Mouse (Mus musculus) olfactory bulb, adult 2 months (tissue): ENCODE data around the gene Mrpl20. TPM values are rescaled to one million over a fixed set of nuclear protein-coding genes. Genes with fewer than 3 reads are reported as not detected.

Experiments
- H3K27ac ChIP-seq: fragments of 200-500 bp; 2 replicates; pipeline ENCODE4 v1.5.1; 2012; ENCODE audit warnings: low read depth, low read length; ENCODE audit not compliant: insufficient read depth
- H3K4me1 ChIP-seq: fragments of 200-500 bp; 2 replicates; pipeline ENCODE4 v1.6.1; 2012; ENCODE audit warnings: low read length; ENCODE audit not compliant: control insufficient read depth, insufficient read depth
- H3K4me3 ChIP-seq: fragments of 200-500 bp; 2 replicates; pipeline ENCODE4 v1.5.1; 2012; ENCODE audit warnings: mild to moderate bottlenecking, low read depth, low read length, moderate library complexity; ENCODE audit not compliant: insufficient read depth
- CTCF ChIP-seq: fragments of 200-500 bp; IDR thresholded peaks from 2 replicates; pipeline ENCODE4 v1.5.1; 2012; ENCODE audit warnings: low read depth, mild to moderate bottlenecking, low read length, moderate library complexity; ENCODE audit not compliant: insufficient read depth
- POLR2A ChIP-seq: fragments of 200-500 bp; IDR thresholded peaks from 2 replicates; pipeline ENCODE4 v1.6.1; 2012; ENCODE audit warnings: mild to moderate bottlenecking, low read depth, low read length, moderate library complexity; ENCODE audit not compliant: insufficient read depth
- WGBS: fragments of 180-500 bp; shearing (Covaris S2); methylation state at CpG from one replicate; pipeline ENCODE4 v1.1.7; 2018; 5-methylcytosine and 5-hydroxymethylcytosine counted together
- polyA plus RNA-seq: library from polyadenylated mRNA; stranded (reverse); fragments of >200 nt; gene quantifications from 2 replicates; pipeline ENCODE4 v1.2.4, GENCODE M21; 2012; ENCODE audit warnings: low replicate concordance; ENCODE audit not compliant: missing spikeins, insufficient read depth, insufficient read length

The Mrpl20 gene
- polyA plus RNA-seq, 1 experiment = not detected

DNA sequence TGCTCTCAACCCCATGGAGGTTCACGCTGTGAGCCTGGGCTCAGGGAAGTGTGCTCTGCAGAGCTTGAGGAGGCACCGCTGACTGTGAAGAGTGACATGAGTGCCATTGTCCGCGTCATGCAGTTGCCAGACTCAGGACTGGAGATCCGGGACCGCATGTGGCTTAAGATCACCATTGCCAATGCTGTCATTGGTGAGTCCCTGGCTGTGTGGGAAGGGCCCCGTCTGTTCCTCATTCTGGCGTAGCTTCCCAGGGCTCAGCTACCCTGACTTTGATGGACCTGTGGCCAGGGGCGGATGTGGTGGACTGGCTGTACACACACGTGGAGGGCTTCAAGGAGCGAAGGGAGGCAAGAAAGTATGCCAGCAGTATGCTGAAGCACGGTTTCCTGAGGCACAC, 53.4 kb downstream of the Mrpl20 start:
- Histone ChIP-seq H3K4me1 (0 out of 2 replicates have a peak, but pooled peaks cover 12% of the 10 kb centered on the region), H3K27ac (no peak overlapping the region), H3K4me3 (no peak overlapping the region)
- no peak for TF ChIP-seq POLR2A
- TF ChIP-seq CTCF = no peak
- 92% methylated on average over 12 of the region's 12 CpGs for WGBS

DNA sequence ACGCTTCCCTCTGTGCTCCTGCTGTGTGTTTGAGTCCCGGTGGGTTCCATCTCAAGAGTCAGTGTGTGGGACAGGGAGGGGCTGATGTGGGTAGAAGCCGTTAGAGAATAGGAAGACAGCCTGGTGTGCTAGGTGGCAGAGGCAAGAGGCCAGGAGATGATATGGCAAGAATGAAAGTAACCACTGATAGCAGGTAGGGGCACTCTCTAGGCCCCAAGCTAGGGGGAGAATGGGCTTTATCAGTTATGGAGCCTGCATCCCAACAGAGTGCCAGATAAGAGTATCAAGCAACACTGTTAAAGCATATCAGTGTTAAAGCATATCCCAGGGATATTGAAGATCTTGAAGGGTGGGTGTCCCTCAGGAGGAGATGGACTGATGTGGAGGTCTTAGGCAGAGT, 54.2 kb downstream of the Mrpl20 start:
- TF ChIP-seq POLR2A = no peak
- no peak for TF ChIP-seq CTCF
- 38% methylated on average over 3 of the region's 3 CpGs for WGBS
- Histone ChIP-seq H3K4me1 (0 out of 2 replicates have a peak, but pooled peaks cover 4% of the 10 kb centered on the region), H3K4me3 (no peak overlapping the region), H3K27ac (no peak overlapping the region)

DNA sequence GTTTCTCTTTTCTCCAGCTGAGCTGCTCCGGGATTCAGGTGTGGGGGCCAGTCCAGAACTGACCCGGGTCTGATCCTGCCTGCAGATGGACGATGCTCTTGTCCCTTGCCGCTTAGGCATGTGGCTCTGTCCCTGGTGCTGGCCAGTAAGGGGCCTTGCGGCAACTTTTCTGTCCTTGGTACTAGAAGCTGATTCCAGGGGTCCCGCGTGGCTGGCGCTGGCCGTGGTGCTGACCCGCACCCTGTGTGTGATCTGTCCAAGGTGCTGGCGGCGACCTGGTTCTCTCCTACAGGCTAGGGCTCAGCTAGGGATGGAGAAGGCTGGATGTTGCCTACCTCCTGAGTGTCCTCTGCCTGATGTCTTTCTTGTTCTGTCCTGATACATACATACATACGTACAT, 56.6 kb downstream of the Mrpl20 start:
- TF ChIP-seq CTCF = no peak
- TF ChIP-seq POLR2A = no peak
- Histone ChIP-seq H3K4me3 (no peak overlapping the region), H3K27ac (no peak overlapping the region), H3K4me1 (peaks cover 5% of the 10 kb centered on the region; the same call in 1 of the 2 replicates)
- WGBS = 37% methylated on average over 13 of the region's 13 CpGs

Other genes with a start within 250 kb of the Mrpl20 start
- gene Nadk, start 240.5 kb upstream of the Mrpl20 start, polyA plus RNA-seq = not detected in 2 replicates
- not detected in 2 replicates for gene Slc35e2, start 201.5 kb upstream of the Mrpl20 start, polyA plus RNA-seq
- gene Cdk11b, start 178.0 kb upstream of the Mrpl20 start, polyA plus RNA-seq = 145 TPM in 1 of 2 replicates, not detected in the other
- not detected in 2 replicates for gene Gm10563, start 157.5 kb upstream of the Mrpl20 start, polyA plus RNA-seq
- not detected in 2 replicates for gene Mmp23, start 149.5 kb upstream of the Mrpl20 start, polyA plus RNA-seq
- not detected in 2 replicates for gene Mib2, start 133.7 kb upstream of the Mrpl20 start, polyA plus RNA-seq
- not detected in 2 replicates for gene Fndc10, start 108.5 kb upstream of the Mrpl20 start, polyA plus RNA-seq
- not detected in 2 replicates for gene Ssu72, start 98.1 kb upstream of the Mrpl20 start, polyA plus RNA-seq
- not detected in 2 replicates for gene Tmem240, start 68.1 kb upstream of the Mrpl20 start, polyA plus RNA-seq
- gene Atad3a, start 41.8 kb upstream of the Mrpl20 start, polyA plus RNA-seq = not detected in 2 replicates
- not detected in 2 replicates for gene Vwa1, start 28.2 kb upstream of the Mrpl20 start, polyA plus RNA-seq
- not detected in 2 replicates for gene Tmem88b, start 17.0 kb upstream of the Mrpl20 start, polyA plus RNA-seq
- gene Ankrd65, start 12.4 kb upstream of the Mrpl20 start, polyA plus RNA-seq = not detected in 2 replicates
- 186 and 258 TPM in 2 replicates for gene Ccnl2, start 9.6 kb downstream of the Mrpl20 start, polyA plus RNA-seq
- not detected in 2 replicates for gene Aurkaip1, start 28.4 kb downstream of the Mrpl20 start, polyA plus RNA-seq
- gene Mxra8, start 36.8 kb downstream of the Mrpl20 start, polyA plus RNA-seq = not detected in 2 replicates
- not detected in 2 replicates for gene Dvl1, start 44.5 kb downstream of the Mrpl20 start, polyA plus RNA-seq
- gene Tas1r3, start 60.5 kb downstream of the Mrpl20 start, polyA plus RNA-seq = not detected in 2 replicates
- not detected in 2 replicates for gene Cptp, start 66.6 kb downstream of the Mrpl20 start, polyA plus RNA-seq
- not detected in 2 replicates for gene Ints11, start 66.7 kb downstream of the Mrpl20 start, polyA plus RNA-seq
- gene Pusl1, start 88.9 kb downstream of the Mrpl20 start, polyA plus RNA-seq = not detected in 2 replicates
- not detected in 2 replicates for gene Acap3, start 88.9 kb downstream of the Mrpl20 start, polyA plus RNA-seq
- not detected in 2 replicates for gene Ube2j2, start 141.0 kb downstream of the Mrpl20 start, polyA plus RNA-seq
- gene C1qtnf12, start 159.4 kb downstream of the Mrpl20 start, polyA plus RNA-seq = not detected in 2 replicates
- gene B3galt6, start 189.8 kb downstream of the Mrpl20 start, polyA plus RNA-seq = not detected in 2 replicates
- 218 TPM in 1 of 2 replicates, not detected in the other for gene Sdf4, start 190.0 kb downstream of the Mrpl20 start, polyA plus RNA-seq
- gene Tnfrsf4, start 211.0 kb downstream of the Mrpl20 start, polyA plus RNA-seq = not detected in 2 replicates
- not detected in 2 replicates for gene Tnfrsf18, start 223.3 kb downstream of the Mrpl20 start, polyA plus RNA-seq